8 mouse cellular contexts compared by ENCODE assay signal in genomic region chr13:91370886-91371595, GRCm38 (mm10).
DNase-seq lines count a peak whose midpoint lies in the region; ATAC-seq lines count a peak whose summit lies in the region.

No protein-coding gene starts in this region.

- peak; percentile 87 to 88 for DNase-seq in B cell, adult 2 months
- DNase-seq in brain, adult 2 months (ENCODE audit: low read depth, low spot score): peak; percentile 97
- peak; percentile 97 for DNase-seq in heart, embryonic 10.5 days (ENCODE audit: low spot score)
- peak; percentile 90 for DNase-seq in liver
- peak; percentile 91 to 96 for DNase-seq in spleen, postnatal 4 days (ENCODE audit: low spot score in 2 of 2)

- no peaks in the 10 kb centered on the region for H3K27me3 ChIP-seq in heart, embryonic 10.5 days (ENCODE audit: insufficient read depth, poor library complexity, severe bottlenecking)
- no peaks in the 10 kb centered on the region for H3K27me3 ChIP-seq in kidney, embryonic 15.5 days

- H3K9ac ChIP-seq in kidney, embryonic 15.5 days: peak overlapping the region; percentile 62

- peak overlapping the region; percentile 85 for H3K4me2 ChIP-seq in kidney, embryonic 15.5 days

- ATAC-seq in erythroblast, adult 5-6 weeks (replicated peaks; ENCODE audit: low FRiP score, poor library complexity, severe bottlenecking): peak; percentile 85
- peak; percentile 96 for ATAC-seq in kidney, embryonic 15.5 days (replicated peaks; ENCODE audit: low FRiP score)
- peak; percentile 96 for ATAC-seq in monocyte, adult 5-6 weeks (replicated peaks; ENCODE audit: insufficient number of reproducible peaks, low FRiP score, low TSS enrichment, poor library complexity, severe bottlenecking)

- peaks cover 30% of the 10 kb centered on the region for H3K4me1 ChIP-seq in heart, embryonic 10.5 days
- peaks cover 51% of the 10 kb centered on the region for H3K4me1 ChIP-seq in kidney, embryonic 15.5 days

- under 1% methylated on average over 28 of the region's 28 CpGs for WGBS in heart, embryonic 10.5 days
- WGBS in kidney, embryonic 15.5 days: under 1% methylated on average over 28 of the region's 28 CpGs

- H3K27ac ChIP-seq in heart, embryonic 10.5 days: peak overlapping the region; percentile 99
- H3K27ac ChIP-seq in kidney, embryonic 15.5 days: peak overlapping the region; percentile 100

- H3K4me3 ChIP-seq in heart, embryonic 10.5 days: peak overlapping the region; percentile 66
- H3K4me3 ChIP-seq in kidney, embryonic 15.5 days (replicated peaks): peak overlapping the region; percentile 46

- H3K9me3 ChIP-seq in heart, embryonic 10.5 days: no peaks in the 10 kb centered on the region
- no peaks in the 10 kb centered on the region for H3K9me3 ChIP-seq in kidney, embryonic 15.5 days (replicated peaks)

- H3K36me3 ChIP-seq in heart, embryonic 10.5 days: no peaks in the 10 kb centered on the region
- H3K36me3 ChIP-seq in kidney, embryonic 15.5 days: no peaks in the 10 kb centered on the region

Comparison
In these comparisons a context has a peak if more than half of its experiments do, and no peak if none do; other contexts are left out.
1. Peak in every context shown above with its lines: DNase-seq, ATAC-seq, H3K4me3 ChIP-seq and H3K27ac ChIP-seq.